Mouse (Mus musculus): ENCODE results near the gene Tmem117.

The Tmem117 gene

DNA sequence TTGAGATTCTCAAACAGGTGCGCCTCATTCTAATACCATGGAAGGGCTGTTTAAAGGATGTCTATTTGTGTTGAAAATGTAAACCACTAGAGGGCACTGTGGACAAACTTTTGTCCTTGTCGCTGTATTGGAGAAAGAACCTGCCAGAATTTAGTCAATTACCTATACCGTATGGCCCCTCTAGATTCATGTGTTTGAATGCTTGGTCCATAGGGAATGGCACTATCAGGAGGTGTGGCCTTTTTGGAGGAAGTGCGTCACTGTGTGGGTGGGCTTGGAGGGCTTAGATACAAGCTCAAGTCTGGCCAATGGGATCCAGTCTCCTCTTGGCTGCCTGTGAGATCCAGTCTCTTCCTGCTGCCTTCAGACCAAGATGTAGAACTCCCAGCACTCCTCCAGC is 140.2 kb downstream of the Tmem117 start:
- intact Hi-C loops (cut with DNase I) = loop anchor here (2.0 kb wide), 1 partner anchor 806 kb away; no protein-coding TSS in a partner anchor

DNA sequence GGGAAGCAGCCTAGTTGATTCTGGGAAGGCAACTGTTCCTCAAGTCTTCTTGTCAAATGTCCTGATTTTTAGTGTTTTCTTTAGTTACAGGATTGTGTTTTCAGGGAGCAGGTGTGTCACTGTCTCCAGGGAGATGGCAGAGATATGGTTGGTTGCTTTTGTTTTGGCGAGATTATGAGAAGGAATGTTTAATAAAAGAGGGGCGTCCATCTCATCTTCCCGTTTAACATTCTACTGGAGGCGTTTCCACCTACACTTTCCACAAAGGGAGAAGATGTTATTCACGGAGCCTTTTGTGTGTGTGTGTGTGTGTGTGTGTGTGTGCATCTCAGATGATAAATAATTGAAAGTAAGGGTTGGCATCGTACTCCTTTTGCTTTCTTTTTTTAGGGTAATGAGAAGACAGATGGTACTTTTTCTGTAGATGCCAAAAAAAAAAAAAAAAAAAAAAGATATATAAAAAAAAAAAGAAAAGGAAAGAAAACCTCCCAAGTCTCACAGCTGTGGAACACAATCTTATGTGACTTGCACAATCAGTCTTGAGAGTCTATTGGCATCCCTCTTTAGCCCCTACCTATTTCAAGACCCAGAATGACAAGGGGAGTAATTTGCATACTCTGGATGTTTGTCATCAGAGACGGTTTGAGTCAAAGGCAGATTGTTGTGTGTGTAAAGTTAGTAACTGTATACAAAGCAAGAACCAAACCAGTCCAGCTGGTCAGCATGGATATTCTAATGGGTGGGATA is 142.0 kb downstream of the Tmem117 start:
- intact Hi-C loops (cut with DNase I) = loop anchor here (10.0 kb wide), 1 partner anchor 504 kb away; no protein-coding TSS in a partner anchor

- intact Hi-C loops (cut with DNase I) = loop anchor here (10.0 kb wide), 1 partner anchor 503 kb away; no protein-coding TSS in a partner anchor
Observed at GRCm38 (mm10) chr15:94771691-94772090, 142.7 kb downstream of the Tmem117 start.

DNA sequence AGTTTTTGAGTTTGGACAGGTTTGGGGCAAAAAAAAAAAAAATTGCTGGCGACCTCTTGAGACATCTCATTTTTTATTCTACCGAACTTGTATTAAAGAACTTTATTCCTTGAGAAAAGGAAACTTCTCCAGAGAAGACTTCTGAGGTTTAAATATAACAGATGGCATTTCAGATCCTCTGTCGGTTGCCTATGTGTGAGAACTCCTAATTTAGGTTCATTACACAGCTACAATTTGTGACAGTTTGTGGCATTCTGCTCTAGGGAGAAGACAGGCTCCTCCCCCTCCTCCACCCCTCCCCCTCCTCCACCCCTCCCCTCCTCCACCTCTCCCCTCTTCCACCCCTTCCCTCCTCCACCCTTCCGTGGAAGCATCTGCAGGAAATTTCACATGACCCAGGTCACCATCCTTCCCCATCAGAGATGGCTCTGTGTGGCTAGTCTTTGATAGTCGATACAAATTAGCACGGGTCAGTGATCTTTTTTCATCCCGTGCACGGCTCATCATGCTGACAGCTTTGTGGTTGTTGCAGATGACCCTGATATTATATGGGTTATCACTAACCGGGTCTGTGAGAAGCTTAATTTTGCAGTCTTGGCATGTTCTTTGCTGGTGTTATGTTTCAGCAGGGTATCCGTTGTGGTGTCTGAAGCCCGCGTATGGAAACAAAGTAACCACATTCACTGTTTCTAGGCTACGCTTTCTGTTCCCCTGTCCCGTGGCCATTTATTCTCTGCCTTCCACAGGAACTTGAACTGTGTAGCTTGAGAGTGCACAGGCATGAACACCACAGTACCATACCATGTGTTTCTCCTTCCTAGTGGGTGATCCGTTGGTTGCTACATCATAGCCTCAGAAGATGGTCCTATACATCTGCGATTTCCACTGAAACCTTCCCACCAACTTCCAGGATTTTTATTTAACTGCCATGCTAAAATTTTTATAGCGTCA is 147.4 kb downstream of the Tmem117 start:
- intact Hi-C loops (cut with DNase I) = loop anchor here (10.0 kb wide), 1 partner anchor 498 kb away; no protein-coding TSS in a partner anchor

GRCm38 (mm10) chr15:94781556-94781955 is 152.5 kb downstream of the Tmem117 start:
- intact Hi-C loops (cut with DNase I) = no loop called here

DNA sequence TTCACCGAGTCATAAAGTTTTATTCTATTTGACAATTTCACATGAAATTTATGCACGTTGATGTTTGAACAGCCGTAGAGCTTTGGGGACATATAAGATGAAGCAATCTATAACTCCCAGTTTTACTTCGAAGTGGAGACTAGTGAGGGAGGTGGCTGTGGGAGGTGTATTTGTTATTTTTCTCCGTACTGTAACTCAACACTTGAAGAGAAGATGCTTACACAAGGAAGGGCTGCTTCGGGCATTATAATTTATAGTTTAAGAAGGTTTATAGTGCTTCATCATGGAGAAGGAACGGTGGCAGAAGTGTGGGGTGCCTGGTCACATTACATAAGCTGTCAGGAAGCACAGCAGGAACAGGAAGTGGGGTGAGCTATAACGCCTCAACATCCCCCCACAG is 164.4 kb downstream of the Tmem117 start:
- intact Hi-C loops (cut with DNase I) = no loop called here

- intact Hi-C loops (cut with DNase I) = no loop called here
Observed at GRCm38 (mm10) chr15:94795484-94795883, 166.5 kb downstream of the Tmem117 start.

- intact Hi-C loops (cut with DNase I) = no loop called here
Observed at GRCm38 (mm10) chr15:94798236-94798635, 169.2 kb downstream of the Tmem117 start.

DNA sequence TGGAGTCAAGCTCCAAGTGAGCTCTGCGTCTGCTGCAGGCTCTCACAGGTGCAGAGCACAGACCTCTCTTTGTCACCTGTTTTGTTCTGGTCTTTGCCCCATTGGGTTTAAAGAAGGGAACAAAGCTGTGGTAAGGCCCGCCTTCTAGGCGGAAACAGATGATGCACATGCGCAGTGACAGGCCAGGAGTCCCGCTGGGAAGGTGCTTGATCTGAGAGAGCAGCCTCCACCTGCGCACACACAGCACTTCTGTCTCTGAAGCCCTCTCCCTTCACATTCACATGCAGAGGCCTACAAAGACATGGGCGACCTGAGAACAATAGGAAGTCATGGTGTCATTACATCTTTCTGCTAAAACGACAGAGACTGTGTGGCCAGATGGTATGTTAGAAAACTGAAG is 172.4 kb downstream of the Tmem117 start:
- intact Hi-C loops (cut with DNase I) = no loop called here

GRCm38 (mm10) chr15:94802820-94803219 is 173.8 kb downstream of the Tmem117 start:
- intact Hi-C loops (cut with DNase I) = no loop called here

GRCm38 (mm10) chr15:94803624-94804342 is 174.8 kb downstream of the Tmem117 start:
- intact Hi-C loops (cut with DNase I) = no loop called here

DNA sequence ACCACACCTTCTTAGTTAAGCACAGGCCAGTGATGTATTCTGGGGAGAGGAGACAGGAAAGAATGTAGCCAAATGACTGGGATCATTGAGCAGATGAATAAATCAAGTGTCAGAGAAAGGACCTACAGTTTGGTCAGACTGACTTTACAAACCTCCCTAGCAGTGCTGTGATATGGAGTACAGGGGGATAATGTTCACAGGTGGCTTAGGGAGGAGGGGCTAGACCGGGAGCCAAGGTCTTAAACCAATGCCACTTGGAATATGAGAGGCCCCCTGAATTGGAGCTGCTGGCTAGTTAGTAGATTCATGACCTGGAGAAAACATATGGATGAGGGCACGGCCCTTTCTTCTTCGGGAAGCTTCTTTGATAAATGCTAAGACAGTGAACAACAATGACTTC is 177.0 kb downstream of the Tmem117 start:
- intact Hi-C loops (cut with DNase I) = no loop called here

GRCm38 (mm10) chr15:94811550-94811949 is 182.5 kb downstream of the Tmem117 start:
- intact Hi-C loops (cut with DNase I) = no loop called here

- intact Hi-C loops (cut with DNase I) = no loop called here
Observed at GRCm38 (mm10) chr15:94814213-94815100, 185.4 kb downstream of the Tmem117 start.

DNA sequence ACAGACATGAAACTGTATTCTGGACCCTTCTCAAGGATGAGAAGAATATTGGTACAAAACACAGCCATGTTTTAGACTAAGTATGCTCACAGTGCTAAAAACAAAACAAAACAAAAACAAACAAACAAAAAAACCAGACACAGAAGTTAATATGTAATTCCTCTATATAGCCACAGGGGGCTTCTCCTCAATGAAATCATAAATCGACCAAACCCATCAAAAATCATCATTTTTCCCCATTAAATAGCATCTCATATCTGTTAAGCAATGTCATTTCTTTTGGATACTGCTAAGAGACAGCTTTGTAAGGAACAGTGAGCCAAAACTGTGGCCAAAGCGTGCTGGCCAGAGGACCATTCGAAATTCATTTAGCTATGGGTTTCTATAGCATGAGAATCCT is 206.6 kb downstream of the Tmem117 start:
- intact Hi-C loops (cut with DNase I) = no loop called here

DNA sequence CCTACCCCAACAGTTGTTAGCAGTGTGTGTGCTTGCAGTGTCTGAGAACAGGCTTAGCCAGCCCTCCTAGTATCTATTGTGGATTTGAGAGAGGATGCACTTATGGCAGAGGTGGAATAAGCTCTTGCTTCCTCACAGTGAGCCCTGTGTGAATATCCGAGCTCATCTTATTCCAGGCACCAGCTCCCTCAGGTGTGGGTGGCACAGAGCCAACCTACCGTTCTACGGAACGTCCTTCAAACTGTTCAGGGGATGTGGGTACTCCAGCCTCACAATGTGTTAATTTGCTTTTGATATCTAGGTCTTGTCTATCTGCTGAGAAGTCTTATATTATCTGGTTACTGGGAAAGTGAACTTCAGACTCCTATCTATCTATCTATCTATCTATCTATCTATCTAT is 209.6 kb downstream of the Tmem117 start:
- intact Hi-C loops (cut with DNase I) = no loop called here

GRCm38 (mm10) chr15:94847501-94847900 is 218.5 kb downstream of the Tmem117 start:
- intact Hi-C loops (cut with DNase I) = no loop called here

DNA sequence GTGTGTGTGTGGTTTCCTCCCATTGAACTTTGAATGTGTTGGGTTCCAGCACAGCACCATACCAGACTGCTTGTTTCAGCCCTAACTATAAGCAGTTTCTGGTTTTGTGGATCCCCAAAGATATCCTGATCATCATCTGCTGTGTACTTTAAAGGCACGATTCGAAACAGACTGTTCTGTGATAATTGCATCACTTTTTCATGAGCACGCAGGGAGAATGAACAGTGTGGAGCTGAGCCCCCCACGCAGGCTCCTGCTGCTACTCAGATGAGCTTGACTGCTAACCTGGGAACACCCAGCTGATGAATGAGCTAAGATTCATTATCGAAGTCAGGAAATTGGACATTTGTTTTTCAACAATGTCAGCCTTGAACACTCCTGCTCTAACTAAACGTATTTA is 230.6 kb downstream of the Tmem117 start:
- intact Hi-C loops (cut with DNase I) = no loop called here

DNA sequence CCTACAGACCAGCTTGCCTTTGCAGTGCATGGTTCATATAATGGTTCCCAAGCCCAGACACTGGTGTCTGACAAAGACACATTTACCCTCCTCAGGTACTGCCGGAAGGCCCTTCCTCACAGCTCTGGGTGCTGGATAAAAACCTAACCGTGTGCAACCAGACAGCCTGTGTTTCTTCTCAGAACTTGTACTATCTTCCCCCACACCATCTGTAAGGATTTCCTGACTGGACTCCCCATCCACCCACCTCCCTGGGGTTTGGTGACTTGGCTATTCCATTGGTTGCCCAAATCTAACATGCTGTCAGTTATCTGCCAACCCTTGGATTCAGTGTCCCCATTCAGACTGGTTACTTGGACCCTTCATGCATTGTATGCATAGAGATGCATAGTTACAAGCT is 232.1 kb downstream of the Tmem117 start:
- intact Hi-C loops (cut with DNase I) = no loop called here

GRCm38 (mm10) chr15:94864134-94864533 is 235.1 kb downstream of the Tmem117 start:
- intact Hi-C loops (cut with DNase I) = no loop called here
